Mouse (Mus musculus): ENCODE measurements around the gene Gpr55.

DNA sequence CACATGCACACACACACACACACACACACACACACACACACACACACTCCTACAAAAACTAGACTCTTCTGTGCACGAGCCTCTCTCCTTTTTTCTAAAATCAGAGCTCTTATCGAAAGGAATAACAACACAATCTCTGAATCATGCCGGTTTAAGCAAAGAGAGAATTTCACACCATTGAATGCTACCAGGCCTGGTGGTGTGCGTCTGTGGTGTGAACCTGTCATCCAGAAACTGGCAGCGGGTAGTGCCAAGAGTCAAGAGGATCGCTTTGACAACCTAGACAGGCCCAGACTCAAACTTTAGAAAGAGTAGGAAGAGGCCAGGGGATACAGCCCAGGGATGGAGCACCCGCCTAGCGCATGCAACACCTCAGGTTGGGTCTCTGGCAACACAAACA lies 18.5 kb downstream of the Gpr55 start:
- no peak for TF ChIP-seq CTCF (IDR thresholded peaks at IDR 0.05; ENCODE audit: borderline replicate concordance, extremely low read depth, insufficient read depth, insufficient read length)
- TF ChIP-seq POLR2A (IDR thresholded peaks at IDR 0.05; ENCODE audit: borderline replicate concordance, extremely low read depth, insufficient read depth, insufficient read length, poor library complexity, severe bottlenecking) = no peak

All from brain, embryonic 14.5 days (tissue).